Mouse (Mus musculus): ENCODE data around the gene Aff2. TPM values are rescaled to one million over a fixed set of nuclear protein-coding genes. Genes with fewer than 3 reads are reported as not detected.

Gene Aff2
- polyA plus RNA-seq, 1 experiment from 2014 or later, result 8.9 TPM

GRCm38 (mm10) chrX:69579903-69580459 is 219.9 kb downstream of the Aff2 start:
- no peak overlapping the region for H3K27ac ChIP-seq (replicated peaks; ENCODE audit: low read depth, low read length)
- no peaks in the 10 kb centered on the region for H3K9me3 ChIP-seq (replicated peaks; ENCODE audit: control insufficient read depth, low read length)
- DNase-seq (ENCODE audit: low spot score), result no peak
- H3K4me1 ChIP-seq (ENCODE audit: control insufficient read depth, insufficient read depth, low read length), result no peaks in the 10 kb centered on the region
- ATAC-seq (replicated peaks; ENCODE audit: insufficient number of reproducible peaks, low FRiP score, low TSS enrichment, low read depth), result no peak
- H3K9ac ChIP-seq (replicated peaks; ENCODE audit: low read length), result no peak overlapping the region
- no peak overlapping the region for H3K4me3 ChIP-seq (ENCODE audit: low read depth, low read length)
- no peaks in the 10 kb centered on the region for H3K27me3 ChIP-seq (ENCODE audit: control insufficient read depth, insufficient read depth, low read length)
- H3K4me2 ChIP-seq (ENCODE audit: low read depth, low read length), result no peak overlapping the region
- 81% methylated on average over 2 of the region's 2 CpGs for WGBS
- no peaks in the 10 kb centered on the region for H3K36me3 ChIP-seq (replicated peaks; ENCODE audit: control insufficient read depth, insufficient read depth, low read depth, low read length)

- H3K27ac ChIP-seq (replicated peaks; ENCODE audit: low read depth, low read length), result no peak overlapping the region
- no peaks in the 10 kb centered on the region for H3K36me3 ChIP-seq (replicated peaks; ENCODE audit: control insufficient read depth, insufficient read depth, low read depth, low read length)
- peak; percentile 4 for DNase-seq (ENCODE audit: low spot score)
- H3K4me1 ChIP-seq (ENCODE audit: control insufficient read depth, insufficient read depth, low read length), result no peaks in the 10 kb centered on the region
- ATAC-seq (replicated peaks; ENCODE audit: insufficient number of reproducible peaks, low FRiP score, low TSS enrichment, low read depth), result no peak
- no peaks in the 10 kb centered on the region for H3K27me3 ChIP-seq (ENCODE audit: control insufficient read depth, insufficient read depth, low read length)
- H3K9me3 ChIP-seq (replicated peaks; ENCODE audit: control insufficient read depth, low read length), result no peaks in the 10 kb centered on the region
- H3K4me2 ChIP-seq (ENCODE audit: low read depth, low read length), result no peak overlapping the region
- no peak overlapping the region for H3K9ac ChIP-seq (replicated peaks; ENCODE audit: low read length)
- H3K4me3 ChIP-seq (ENCODE audit: low read depth, low read length), result no peak overlapping the region
These were observed 248.7 kb downstream of the Aff2 start for GRCm38 (mm10) chrX:69608793-69609192.

- 65% methylated on average over 2 of the region's 2 CpGs for WGBS
- no peak for ATAC-seq (replicated peaks; ENCODE audit: insufficient number of reproducible peaks, low FRiP score, low TSS enrichment, low read depth)
- no peak overlapping the region for H3K9ac ChIP-seq (replicated peaks; ENCODE audit: low read length)
- DNase-seq (ENCODE audit: low spot score), result no peak
- no peaks in the 10 kb centered on the region for H3K27me3 ChIP-seq (ENCODE audit: control insufficient read depth, insufficient read depth, low read length)
- no peak overlapping the region for H3K4me2 ChIP-seq (ENCODE audit: low read depth, low read length)
- H3K27ac ChIP-seq (replicated peaks; ENCODE audit: low read depth, low read length), result no peak overlapping the region
- H3K4me1 ChIP-seq (ENCODE audit: control insufficient read depth, insufficient read depth, low read length), result no peaks in the 10 kb centered on the region
- no peaks in the 10 kb centered on the region for H3K36me3 ChIP-seq (replicated peaks; ENCODE audit: control insufficient read depth, insufficient read depth, low read depth, low read length)
- no peak overlapping the region for H3K4me3 ChIP-seq (ENCODE audit: low read depth, low read length)
- no peaks in the 10 kb centered on the region for H3K9me3 ChIP-seq (replicated peaks; ENCODE audit: control insufficient read depth, low read length)
These were observed 302.9 kb downstream of the Aff2 start for GRCm38 (mm10) chrX:69663038-69663437.

- DNase-seq (ENCODE audit: low spot score), result no peak
- Histone ChIP-seq H3K9ac (replicated peaks; ENCODE audit: low read length) (no peak overlapping the region), H3K9me3 (replicated peaks; ENCODE audit: control insufficient read depth, low read length) (no peaks in the 10 kb centered on the region), H3K4me1 (ENCODE audit: control insufficient read depth, insufficient read depth, low read length) (no peaks in the 10 kb centered on the region), H3K27me3 (ENCODE audit: control insufficient read depth, insufficient read depth, low read length) (no peaks in the 10 kb centered on the region), H3K4me3 (ENCODE audit: low read depth, low read length) (no peak overlapping the region), H3K36me3 (replicated peaks; ENCODE audit: control insufficient read depth, insufficient read depth, low read depth, low read length) (no peaks in the 10 kb centered on the region), H3K27ac (replicated peaks; ENCODE audit: low read depth, low read length) (no peak overlapping the region), H3K4me2 (ENCODE audit: low read depth, low read length) (no peak overlapping the region)
- WGBS, result 78% methylated on average over 3 of the region's 3 CpGs
- no peak for ATAC-seq (replicated peaks; ENCODE audit: insufficient number of reproducible peaks, low FRiP score, low TSS enrichment, low read depth)
These were observed 306.1 kb downstream of the Aff2 start for GRCm38 (mm10) chrX:69666145-69666677.

- H3K9me3 ChIP-seq (replicated peaks; ENCODE audit: control insufficient read depth, low read length), result no peaks in the 10 kb centered on the region
- H3K4me3 ChIP-seq (ENCODE audit: low read depth, low read length), result no peak overlapping the region
- no peak for ATAC-seq (replicated peaks; ENCODE audit: insufficient number of reproducible peaks, low FRiP score, low TSS enrichment, low read depth)
- no peaks in the 10 kb centered on the region for H3K36me3 ChIP-seq (replicated peaks; ENCODE audit: control insufficient read depth, insufficient read depth, low read depth, low read length)
- H3K27ac ChIP-seq (replicated peaks; ENCODE audit: low read depth, low read length), result no peak overlapping the region
- H3K4me2 ChIP-seq (ENCODE audit: low read depth, low read length), result no peak overlapping the region
- H3K4me1 ChIP-seq (ENCODE audit: control insufficient read depth, insufficient read depth, low read length), result no peaks in the 10 kb centered on the region
- no peak overlapping the region for H3K9ac ChIP-seq (replicated peaks; ENCODE audit: low read length)
- no peaks in the 10 kb centered on the region for H3K27me3 ChIP-seq (ENCODE audit: control insufficient read depth, insufficient read depth, low read length)
- WGBS, result 91% methylated on average over 1 of the region's 1 CpGs
- no peak for DNase-seq (ENCODE audit: low spot score)
These were observed 315.6 kb downstream of the Aff2 start for GRCm38 (mm10) chrX:69675691-69676090.

GRCm38 (mm10) chrX:69698840-69699239 is 338.7 kb downstream of the Aff2 start:
- DNase-seq (ENCODE audit: low spot score), result no peak
- Histone ChIP-seq H3K4me3 (ENCODE audit: low read depth, low read length) (no peak overlapping the region), H3K36me3 (replicated peaks; ENCODE audit: control insufficient read depth, insufficient read depth, low read depth, low read length) (no peaks in the 10 kb centered on the region)

GRCm38 (mm10) chrX:69738972-69739371 is 378.9 kb downstream of the Aff2 start:
- Histone ChIP-seq H3K9me3 (replicated peaks; ENCODE audit: control insufficient read depth, low read length) (no peaks in the 10 kb centered on the region), H3K36me3 (replicated peaks; ENCODE audit: control insufficient read depth, insufficient read depth, low read depth, low read length) (no peaks in the 10 kb centered on the region), H3K4me1 (ENCODE audit: control insufficient read depth, insufficient read depth, low read length) (no peaks in the 10 kb centered on the region), H3K27ac (replicated peaks; ENCODE audit: low read depth, low read length) (no peak overlapping the region), H3K9ac (replicated peaks; ENCODE audit: low read length) (no peak overlapping the region), H3K4me2 (ENCODE audit: low read depth, low read length) (no peak overlapping the region), H3K4me3 (ENCODE audit: low read depth, low read length) (no peak overlapping the region), H3K27me3 (ENCODE audit: control insufficient read depth, insufficient read depth, low read length) (no peaks in the 10 kb centered on the region)
- no peak for ATAC-seq (replicated peaks; ENCODE audit: insufficient number of reproducible peaks, low FRiP score, low TSS enrichment, low read depth)
- 47% methylated on average over 3 of the region's 3 CpGs for WGBS
- no peak for DNase-seq (ENCODE audit: low spot score)

More at GRCm38 (mm10) chrX:69698840-69699239, 338.7 kb downstream of the Aff2 start:
- Histone ChIP-seq H3K27me3 (ENCODE audit: control insufficient read depth, insufficient read depth, low read length) (no peaks in the 10 kb centered on the region), H3K27ac (replicated peaks; ENCODE audit: low read depth, low read length) (no peak overlapping the region), H3K9me3 (replicated peaks; ENCODE audit: control insufficient read depth, low read length) (no peaks in the 10 kb centered on the region), H3K4me1 (ENCODE audit: control insufficient read depth, insufficient read depth, low read length) (no peaks in the 10 kb centered on the region), H3K4me2 (ENCODE audit: low read depth, low read length) (no peak overlapping the region), H3K9ac (replicated peaks; ENCODE audit: low read length) (no peak overlapping the region)
- 68% methylated on average over 4 of the region's 4 CpGs for WGBS
- ATAC-seq (replicated peaks; ENCODE audit: insufficient number of reproducible peaks, low FRiP score, low TSS enrichment, low read depth), result no peak

GRCm38 (mm10) chrX:69744962-69745597 is 385.0 kb downstream of the Aff2 start:
- H3K9ac ChIP-seq (replicated peaks; ENCODE audit: low read length), result no peak overlapping the region
- WGBS, result 50% methylated on average over 3 of the region's 3 CpGs
- no peak for DNase-seq (ENCODE audit: low spot score)
- no peaks in the 10 kb centered on the region for H3K9me3 ChIP-seq (replicated peaks; ENCODE audit: control insufficient read depth, low read length)
- no peak overlapping the region for H3K4me3 ChIP-seq (ENCODE audit: low read depth, low read length)
- no peaks in the 10 kb centered on the region for H3K27me3 ChIP-seq (ENCODE audit: control insufficient read depth, insufficient read depth, low read length)
- H3K4me1 ChIP-seq (ENCODE audit: control insufficient read depth, insufficient read depth, low read length), result no peaks in the 10 kb centered on the region
- ATAC-seq (replicated peaks; ENCODE audit: insufficient number of reproducible peaks, low FRiP score, low TSS enrichment, low read depth), result no peak
- H3K36me3 ChIP-seq (replicated peaks; ENCODE audit: control insufficient read depth, insufficient read depth, low read depth, low read length), result no peaks in the 10 kb centered on the region
- H3K27ac ChIP-seq (replicated peaks; ENCODE audit: low read depth, low read length), result no peak overlapping the region
- no peak overlapping the region for H3K4me2 ChIP-seq (ENCODE audit: low read depth, low read length)
